Mouse (Mus musculus): ENCODE results near the gene Fam117a. TPM values are rescaled to one million over a fixed set of nuclear protein-coding genes. Genes with fewer than 3 reads are reported as not detected.

The Fam117a gene
- total RNA-seq (2017) = 84.4 and 149 TPM in 2 replicates

GRCm38 (mm10) chr11:95336568-95337128 lies at the start of gene Fam117a:
TSS of gene Fam117a (plus strand) at chr11:95337018.
- ATAC-seq (replicated peaks in 1 of 2; ENCODE audit: insufficient read depth in 1 of 2, low FRiP score in 2 of 2, low TSS enrichment in 1 of 2, low read depth in 1 of 2, poor library complexity in 2 of 2, severe bottlenecking in 2 of 2) = peak; percentile 87 to 90

GRCm38 (mm10) chr11:95291998-95292397 lies 44.8 kb upstream of the Fam117a start:
- ATAC-seq (replicated peaks in 1 of 2; ENCODE audit: insufficient read depth in 1 of 2, low FRiP score in 2 of 2, low TSS enrichment in 1 of 2, low read depth in 1 of 2, poor library complexity in 2 of 2, severe bottlenecking in 2 of 2) = peak; percentile 68 to 71

DNA sequence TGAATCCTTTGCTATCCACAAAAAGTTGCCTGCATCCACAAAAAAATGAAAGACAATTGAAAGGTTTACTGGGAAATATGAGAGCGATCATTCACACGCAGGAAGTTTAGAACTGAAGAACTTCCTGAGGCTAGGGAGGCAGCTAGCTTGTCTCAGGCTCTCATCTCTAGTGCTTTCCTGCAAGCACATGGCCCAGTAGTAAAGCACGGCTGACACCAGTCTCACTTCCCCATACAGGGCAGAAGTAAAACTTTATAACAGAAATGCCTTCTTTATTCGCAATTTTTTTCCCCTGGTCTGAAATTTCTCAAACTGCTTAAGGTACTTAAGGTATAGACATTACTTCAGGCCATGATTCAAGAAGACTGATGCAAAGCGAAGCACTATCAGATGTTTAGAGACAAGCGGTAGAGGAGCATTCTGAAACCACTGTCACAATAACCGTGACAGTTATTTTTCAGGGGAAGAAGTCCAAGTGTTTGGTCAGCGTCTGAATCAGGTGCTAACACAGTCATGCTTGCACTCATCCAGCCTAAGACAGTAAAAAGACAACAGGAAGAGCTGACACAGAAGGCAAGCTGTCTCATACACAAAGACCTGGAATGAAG lies 43.7 kb upstream of the Fam117a start:
- peak; percentile 81 to 85 for ATAC-seq (replicated peaks in 1 of 2; ENCODE audit: insufficient read depth in 1 of 2, low FRiP score in 2 of 2, low TSS enrichment in 1 of 2, low read depth in 1 of 2, poor library complexity in 2 of 2, severe bottlenecking in 2 of 2)

- no peak for ATAC-seq (replicated peaks in 1 of 2; ENCODE audit: insufficient read depth in 1 of 2, low FRiP score in 2 of 2, low TSS enrichment in 1 of 2, low read depth in 1 of 2, poor library complexity in 2 of 2, severe bottlenecking in 2 of 2)
These were observed 41.1 kb upstream of the Fam117a start for GRCm38 (mm10) chr11:95295736-95296135.

GRCm38 (mm10) chr11:95298146-95298545 lies 38.7 kb upstream of the Fam117a start:
- peak; percentile 71 to 86; a peak in 3 of 4 replicates for ATAC-seq (replicated peaks in 1 of 2; ENCODE audit: insufficient read depth in 1 of 2, low FRiP score in 2 of 2, low TSS enrichment in 1 of 2, low read depth in 1 of 2, poor library complexity in 2 of 2, severe bottlenecking in 2 of 2)

GRCm38 (mm10) chr11:95299886-95300285 lies 36.9 kb upstream of the Fam117a start:
- ATAC-seq (replicated peaks in 1 of 2; ENCODE audit: insufficient read depth in 1 of 2, low FRiP score in 2 of 2, low TSS enrichment in 1 of 2, low read depth in 1 of 2, poor library complexity in 2 of 2, severe bottlenecking in 2 of 2) = no peak

DNA sequence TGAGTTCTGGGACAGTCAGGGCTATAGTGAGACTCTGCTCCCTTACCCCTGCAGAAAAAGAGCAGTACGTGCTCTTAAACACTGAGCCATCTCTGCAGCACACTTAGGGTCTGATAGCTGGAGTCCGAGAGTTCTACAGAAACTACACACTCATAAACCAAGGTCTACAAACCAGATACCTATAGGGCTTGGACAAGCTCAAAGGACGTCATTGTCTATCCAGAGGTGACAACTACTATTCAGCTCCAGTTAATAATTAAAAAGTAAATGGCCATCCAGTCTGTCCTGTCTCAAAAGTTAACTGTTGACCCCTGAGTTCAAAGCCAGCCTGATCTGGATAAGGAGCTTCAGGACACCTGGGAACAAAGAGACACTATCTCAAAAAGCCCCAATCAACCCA lies 35.0 kb upstream of the Fam117a start:
- no peak for ATAC-seq (replicated peaks in 1 of 2; ENCODE audit: insufficient read depth in 1 of 2, low FRiP score in 2 of 2, low TSS enrichment in 1 of 2, low read depth in 1 of 2, poor library complexity in 2 of 2, severe bottlenecking in 2 of 2)

- no peak for ATAC-seq (replicated peaks in 1 of 2; ENCODE audit: insufficient read depth in 1 of 2, low FRiP score in 2 of 2, low TSS enrichment in 1 of 2, low read depth in 1 of 2, poor library complexity in 2 of 2, severe bottlenecking in 2 of 2)
These were observed 31.2 kb upstream of the Fam117a start for GRCm38 (mm10) chr11:95305600-95305999.

DNA sequence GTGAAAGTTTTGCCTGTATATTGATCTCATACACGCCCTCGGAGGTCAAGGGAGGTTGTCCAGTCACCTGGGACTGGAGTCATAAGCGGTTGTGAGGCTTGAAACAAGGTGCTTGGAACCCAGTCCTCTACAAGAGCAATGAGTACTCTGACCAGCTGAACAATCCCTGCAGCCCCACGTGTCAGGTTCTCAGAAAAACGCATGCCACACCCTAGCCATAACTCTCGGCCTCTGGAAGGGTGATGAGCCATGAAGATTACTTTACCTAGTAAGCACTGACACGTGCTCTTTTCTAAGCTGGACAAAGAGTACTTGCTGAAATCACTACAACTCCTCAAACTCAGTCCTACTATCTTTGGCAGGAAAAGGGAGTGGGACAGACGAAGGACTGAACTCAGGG lies 29.3 kb upstream of the Fam117a start:
- no peak for ATAC-seq (replicated peaks in 1 of 2; ENCODE audit: insufficient read depth in 1 of 2, low FRiP score in 2 of 2, low TSS enrichment in 1 of 2, low read depth in 1 of 2, poor library complexity in 2 of 2, severe bottlenecking in 2 of 2)

- ATAC-seq (replicated peaks in 1 of 2; ENCODE audit: insufficient read depth in 1 of 2, low FRiP score in 2 of 2, low TSS enrichment in 1 of 2, low read depth in 1 of 2, poor library complexity in 2 of 2, severe bottlenecking in 2 of 2) = peak; percentile 93 to 94
These were observed 27.3 kb upstream of the Fam117a start for GRCm38 (mm10) chr11:95309510-95310006.

DNA sequence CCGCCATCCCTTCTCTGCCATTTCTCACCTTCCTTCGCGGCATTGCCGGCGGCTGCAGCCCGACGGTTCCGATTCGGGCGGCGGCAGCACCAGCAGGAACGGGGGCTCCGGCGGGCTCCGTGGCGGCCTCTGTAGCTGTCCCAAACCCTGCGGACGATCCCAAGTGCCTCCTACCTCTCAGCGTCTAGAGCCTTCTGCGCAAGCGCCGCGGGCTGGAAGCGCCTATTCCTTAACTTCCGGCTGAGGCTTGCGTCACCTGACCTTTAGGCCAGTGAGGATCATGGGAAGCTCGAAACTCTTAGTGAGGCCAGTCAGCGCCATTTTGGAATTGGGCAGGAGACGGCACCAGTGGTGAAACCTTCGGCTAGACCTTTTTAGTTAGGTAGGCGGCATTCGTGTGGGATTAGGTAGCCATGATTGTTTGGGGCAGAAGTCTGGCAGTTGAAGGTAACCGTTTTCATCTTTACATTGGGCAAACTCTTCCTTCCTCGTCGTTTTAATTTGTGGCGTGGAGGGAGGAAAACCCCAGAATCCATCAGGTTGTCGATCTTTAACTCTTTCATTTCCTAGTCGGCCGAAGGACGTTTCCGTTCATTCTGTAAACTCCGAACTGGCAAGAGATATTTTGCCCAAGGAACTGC lies 26.7 kb upstream of the Fam117a start, which contains the start of gene Kat7:
Gene Kat7, minus strand, starts transcription at position 240 of the 641 bp plus-strand sequence.
- ATAC-seq (replicated peaks in 1 of 2; ENCODE audit: insufficient read depth in 1 of 2, low FRiP score in 2 of 2, low TSS enrichment in 1 of 2, low read depth in 1 of 2, poor library complexity in 2 of 2, severe bottlenecking in 2 of 2) = peak; percentile 88 to 90

DNA sequence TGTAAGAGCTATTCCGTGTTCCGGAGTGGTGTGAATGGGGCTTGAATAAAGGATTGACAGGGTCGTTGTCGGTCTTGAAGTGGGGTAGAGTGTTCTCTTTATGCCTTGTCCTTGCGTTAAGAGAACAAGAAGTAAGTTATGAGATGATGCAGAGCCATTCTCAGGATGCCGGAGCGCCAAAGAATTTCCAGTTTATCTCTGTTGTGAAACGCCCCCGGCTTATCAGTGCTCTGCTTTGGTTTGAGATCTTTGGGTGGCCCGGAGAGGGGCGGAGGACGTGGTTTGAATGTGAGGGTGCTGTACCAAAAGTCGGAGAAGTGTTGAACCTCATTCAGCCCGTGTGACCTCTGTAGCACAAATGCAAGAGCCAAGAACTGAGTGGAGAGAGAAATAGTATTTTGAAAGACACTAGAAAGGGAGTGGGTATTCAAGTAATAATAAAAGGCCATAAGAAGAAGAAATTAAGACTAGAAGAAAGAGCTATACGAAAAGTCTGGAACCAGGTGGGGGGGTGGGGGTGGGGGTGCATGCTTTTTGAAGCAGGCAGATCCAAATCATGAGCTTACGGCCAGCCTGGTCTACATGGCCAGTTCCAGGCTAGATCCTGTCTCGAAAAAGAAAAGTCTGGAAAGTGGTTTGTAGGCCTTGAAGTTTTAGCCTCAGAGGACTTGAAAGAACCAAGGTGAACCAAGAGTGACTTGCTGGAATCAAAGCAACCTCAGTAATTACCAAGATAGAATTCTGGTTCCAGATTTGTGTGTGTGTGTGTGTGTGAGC lies 26.0 kb upstream of the Fam117a start:
- 0 out of 4 replicates have a peak, but pooled peaks of 1 of the 2 experiments have one; percentile 5 for ATAC-seq (replicated peaks in 1 of 2; ENCODE audit: insufficient read depth in 1 of 2, low FRiP score in 2 of 2, low TSS enrichment in 1 of 2, low read depth in 1 of 2, poor library complexity in 2 of 2, severe bottlenecking in 2 of 2)

DNA sequence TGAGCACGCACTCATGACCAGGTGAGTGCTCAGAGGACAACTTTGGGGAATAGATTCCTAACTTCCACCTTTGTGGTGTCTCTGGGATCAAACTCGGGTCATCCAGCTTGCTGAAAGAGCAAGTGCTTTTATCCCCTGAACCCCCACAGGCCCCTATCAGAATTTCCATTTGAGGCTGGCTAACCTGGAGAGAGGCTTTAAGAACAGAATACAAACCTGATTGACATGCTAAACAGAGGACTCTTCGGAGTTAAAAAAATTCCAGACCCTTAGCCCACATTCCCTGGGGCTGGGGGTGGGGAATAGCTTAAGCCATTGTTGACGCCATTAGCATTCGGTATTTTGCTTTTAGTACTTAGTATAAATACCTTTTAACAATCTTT lies 25.4 kb upstream of the Fam117a start:
- ATAC-seq (replicated peaks in 1 of 2; ENCODE audit: insufficient read depth in 1 of 2, low FRiP score in 2 of 2, low TSS enrichment in 1 of 2, low read depth in 1 of 2, poor library complexity in 2 of 2, severe bottlenecking in 2 of 2) = no peak

GRCm38 (mm10) chr11:95315215-95315955 lies 21.4 kb upstream of the Fam117a start:
- ATAC-seq (replicated peaks in 1 of 2; ENCODE audit: insufficient read depth in 1 of 2, low FRiP score in 2 of 2, low TSS enrichment in 1 of 2, low read depth in 1 of 2, poor library complexity in 2 of 2, severe bottlenecking in 2 of 2) = peak; percentile 29 to 37; a peak in 2 of 4 replicates

GRCm38 (mm10) chr11:95318116-95318515 lies 18.7 kb upstream of the Fam117a start:
- no peak for ATAC-seq (replicated peaks in 1 of 2; ENCODE audit: insufficient read depth in 1 of 2, low FRiP score in 2 of 2, low TSS enrichment in 1 of 2, low read depth in 1 of 2, poor library complexity in 2 of 2, severe bottlenecking in 2 of 2)

DNA sequence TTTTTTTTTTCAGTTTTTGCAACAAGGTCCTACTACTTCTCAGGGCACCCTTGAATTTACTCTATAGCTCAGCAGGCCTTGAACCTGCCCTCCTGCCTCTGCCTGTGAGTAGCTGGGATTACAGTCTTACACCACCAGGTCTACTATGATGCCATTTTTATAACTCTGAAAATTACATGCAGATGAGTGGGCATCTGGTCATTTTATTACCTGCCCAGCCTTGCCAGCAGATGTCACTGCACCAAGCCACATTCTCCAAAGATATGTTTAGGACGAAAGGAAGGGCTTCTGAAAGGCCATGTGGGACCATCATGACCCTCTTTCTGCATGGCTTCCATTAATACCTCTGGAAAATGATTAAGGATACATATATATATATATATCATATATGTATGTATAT lies 17.3 kb upstream of the Fam117a start:
- peak in 1 of 2 experiments; percentile 42; a peak in 2 of 4 replicates for ATAC-seq (replicated peaks in 1 of 2; ENCODE audit: insufficient read depth in 1 of 2, low FRiP score in 2 of 2, low TSS enrichment in 1 of 2, low read depth in 1 of 2, poor library complexity in 2 of 2, severe bottlenecking in 2 of 2)

DNA sequence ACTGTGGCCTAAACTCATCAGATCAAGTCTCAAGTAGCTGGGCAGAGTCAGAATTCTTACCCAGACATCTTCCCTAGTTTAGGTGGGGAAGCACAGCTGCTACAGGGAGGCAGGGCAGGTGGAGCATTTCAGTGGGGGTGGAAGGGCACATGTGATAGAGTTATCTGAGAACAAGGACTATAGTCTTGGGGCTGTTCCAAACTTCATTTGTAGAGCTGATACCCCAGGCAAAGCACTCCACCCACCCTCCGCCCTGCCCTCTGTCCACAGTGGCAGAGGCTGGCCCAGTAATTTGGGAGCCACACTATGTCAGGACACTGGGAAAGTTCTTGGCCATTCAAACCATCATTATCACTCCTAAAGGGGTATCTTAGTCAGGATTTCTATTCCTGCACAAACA lies 16.8 kb upstream of the Fam117a start:
- no peak for ATAC-seq (replicated peaks in 1 of 2; ENCODE audit: insufficient read depth in 1 of 2, low FRiP score in 2 of 2, low TSS enrichment in 1 of 2, low read depth in 1 of 2, poor library complexity in 2 of 2, severe bottlenecking in 2 of 2)
